Mouse (Mus musculus): Measurements from ENCODE around the gene Map3k11. TPM values are rescaled to one million over a fixed set of nuclear protein-coding genes. Genes with fewer than 3 reads are reported as not detected.

Gene Map3k11
- total and polyA plus RNA-seq, 3 experiments = 22.2 to 145 (median 23.3) TPM

DNA sequence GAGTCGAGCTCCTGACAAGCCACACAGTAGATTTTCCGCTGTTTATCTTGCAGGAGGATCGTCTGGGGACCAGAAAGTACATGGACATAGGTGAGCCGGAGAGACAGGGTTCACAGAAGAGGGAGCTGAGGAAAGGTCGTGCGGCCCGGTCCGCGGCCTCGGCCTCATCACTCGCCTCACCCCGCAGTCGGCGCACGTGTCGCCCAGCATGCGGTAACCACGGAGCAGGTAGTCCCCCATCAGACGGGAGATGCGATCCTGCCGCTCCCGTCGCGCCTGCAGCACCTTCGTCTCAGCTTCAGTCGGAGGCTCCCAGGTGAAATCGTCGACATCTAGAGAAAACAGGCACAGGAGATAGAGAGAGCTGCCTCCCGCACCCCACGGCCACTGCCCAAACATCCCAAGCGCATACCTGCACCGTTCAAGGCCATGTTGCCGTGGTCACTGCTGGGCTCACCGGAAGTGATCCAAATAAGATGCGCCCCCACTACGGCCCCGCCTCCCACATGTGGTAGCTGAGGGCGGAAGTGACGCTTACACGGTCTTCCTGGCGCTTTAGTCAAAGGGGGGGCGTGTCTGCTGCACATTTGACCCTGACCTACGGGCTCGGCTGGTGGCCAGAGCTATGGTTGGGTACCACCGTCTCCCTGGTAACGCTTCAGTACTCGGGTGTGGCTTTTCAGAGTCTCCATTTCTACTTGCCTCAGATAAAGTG, 42.9 kb downstream of the Map3k11 start:
- Histone ChIP-seq H3K27me3 (ENCODE audit: insufficient read depth, low read length) (peaks cover 9% of the 10 kb centered on the region), H3K4me3 (ENCODE audit: low read depth, low read length) (peak overlapping the region; percentile 100), H3K4me1 (ENCODE audit: insufficient read depth, low read depth, low read length) (peaks cover 58% of the 10 kb centered on the region), H3K36me3 (replicated peaks) (peaks cover 27% of the 10 kb centered on the region), H3K9me3 (replicated peaks) (no peaks in the 10 kb centered on the region)
- ATAC-seq (ENCODE audit: extremely low read depth, insufficient number of reproducible peaks, low FRiP score, poor library complexity, severe bottlenecking) (peak; percentile 57), DNase-seq (ENCODE audit: low spot score) (peak; percentile 85)
- TF ChIP-seq GATA1 (IDR thresholded peaks at IDR 0.05; ENCODE audit: borderline replicate concordance, low read length) (no peak), POLR2AphosphoS5 (IDR thresholded peaks at IDR 0.05; ENCODE audit: insufficient replicate concordance, low read depth, low read length) (no peak), CTCF (IDR thresholded peaks at IDR 0.05; ENCODE audit: low read depth, low read length) (no peak), GATA2 (IDR thresholded peaks at IDR 0.05; ENCODE audit: borderline replicate concordance, low read depth, low read length) (no peak), TAL1 (conservative IDR thresholded peaks at IDR 0.05; ENCODE audit: low read depth, low read length) (no peak)

DNA sequence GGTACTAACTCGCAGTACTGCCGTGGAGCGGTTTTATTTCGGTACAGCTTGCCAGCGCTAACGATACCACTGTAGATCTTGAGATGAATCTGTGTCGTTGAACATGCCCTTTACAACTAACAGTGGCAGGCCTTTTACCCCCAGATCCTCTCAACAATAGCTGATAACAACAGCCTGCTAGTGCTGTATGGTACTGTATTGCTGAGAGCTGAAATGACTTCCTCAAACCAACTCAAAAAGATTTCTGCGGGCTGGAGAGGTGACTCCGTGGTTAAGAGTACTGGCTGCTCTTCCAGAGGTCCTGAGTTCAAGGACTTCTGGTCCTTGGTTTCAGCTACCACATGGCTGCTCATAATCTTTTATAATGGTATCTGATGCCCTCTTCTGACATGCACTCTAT, 45.8 kb downstream of the Map3k11 start:
- no peaks in the 10 kb centered on the region for H3K9me3 ChIP-seq (replicated peaks)
- TF ChIP-seq CTCF (IDR thresholded peaks at IDR 0.05; ENCODE audit: low read depth, low read length) = no peak
- no peak for TF ChIP-seq POLR2AphosphoS5 (IDR thresholded peaks at IDR 0.05; ENCODE audit: insufficient replicate concordance, low read depth, low read length)
- TF ChIP-seq GATA2 (IDR thresholded peaks at IDR 0.05; ENCODE audit: borderline replicate concordance, low read depth, low read length) = no peak
- no peak for TF ChIP-seq GATA1 (IDR thresholded peaks at IDR 0.05; ENCODE audit: borderline replicate concordance, low read length)
- TF ChIP-seq TAL1 (conservative IDR thresholded peaks at IDR 0.05; ENCODE audit: low read depth, low read length) = no peak
- DNase-seq (ENCODE audit: low spot score) (no peak), ATAC-seq (ENCODE audit: extremely low read depth, insufficient number of reproducible peaks, low FRiP score, poor library complexity, severe bottlenecking) (no peak)
- H3K4me3 ChIP-seq (ENCODE audit: low read depth, low read length) = no peak overlapping the region
- H3K36me3 ChIP-seq (replicated peaks) = peaks cover 19% of the 10 kb centered on the region
- peaks cover 29% of the 10 kb centered on the region for H3K4me1 ChIP-seq (ENCODE audit: insufficient read depth, low read depth, low read length)
- peaks cover 26% of the 10 kb centered on the region for H3K27me3 ChIP-seq (ENCODE audit: insufficient read depth, low read length)

DNA sequence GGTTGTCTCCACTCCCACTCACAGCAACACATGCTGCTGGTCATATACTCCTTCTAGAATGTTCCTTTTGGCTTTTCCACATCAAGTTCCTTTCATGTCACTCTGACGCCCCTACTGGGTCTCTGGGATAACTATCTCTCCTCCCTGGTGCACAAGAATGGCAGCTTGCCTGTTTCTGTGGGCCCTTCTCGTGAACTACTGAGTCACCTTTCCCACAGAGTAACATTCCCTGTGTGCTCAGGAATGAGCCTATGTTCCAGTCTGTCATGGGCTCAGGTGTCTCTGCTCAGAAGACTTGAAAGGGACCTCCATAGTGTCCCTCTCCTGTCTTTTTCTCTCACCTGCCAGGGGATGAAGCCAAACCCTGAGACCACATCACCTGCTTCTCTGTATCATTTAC, 50.9 kb downstream of the Map3k11 start:
- no peak for TF ChIP-seq TAL1 (conservative IDR thresholded peaks at IDR 0.05; ENCODE audit: low read depth, low read length)
- no peak for TF ChIP-seq POLR2AphosphoS5 (IDR thresholded peaks at IDR 0.05; ENCODE audit: insufficient replicate concordance, low read depth, low read length)
- no peak for TF ChIP-seq GATA1 (IDR thresholded peaks at IDR 0.05; ENCODE audit: borderline replicate concordance, low read length)
- TF ChIP-seq GATA2 (IDR thresholded peaks at IDR 0.05; ENCODE audit: borderline replicate concordance, low read depth, low read length) = no peak
- Histone ChIP-seq H3K4me1 (ENCODE audit: insufficient read depth, low read depth, low read length) (0 out of 2 replicates have a peak, but pooled peaks cover 5% of the 10 kb centered on the region), H3K36me3 (replicated peaks) (no peaks in the 10 kb centered on the region), H3K9me3 (replicated peaks) (no peaks in the 10 kb centered on the region), H3K4me3 (ENCODE audit: low read depth, low read length) (no peak overlapping the region), H3K27me3 (ENCODE audit: insufficient read depth, low read length) (peaks cover 72% of the 10 kb centered on the region)
- ATAC-seq (ENCODE audit: extremely low read depth, insufficient number of reproducible peaks, low FRiP score, poor library complexity, severe bottlenecking) = no peak
- DNase-seq (ENCODE audit: low spot score) = no peak

DNA sequence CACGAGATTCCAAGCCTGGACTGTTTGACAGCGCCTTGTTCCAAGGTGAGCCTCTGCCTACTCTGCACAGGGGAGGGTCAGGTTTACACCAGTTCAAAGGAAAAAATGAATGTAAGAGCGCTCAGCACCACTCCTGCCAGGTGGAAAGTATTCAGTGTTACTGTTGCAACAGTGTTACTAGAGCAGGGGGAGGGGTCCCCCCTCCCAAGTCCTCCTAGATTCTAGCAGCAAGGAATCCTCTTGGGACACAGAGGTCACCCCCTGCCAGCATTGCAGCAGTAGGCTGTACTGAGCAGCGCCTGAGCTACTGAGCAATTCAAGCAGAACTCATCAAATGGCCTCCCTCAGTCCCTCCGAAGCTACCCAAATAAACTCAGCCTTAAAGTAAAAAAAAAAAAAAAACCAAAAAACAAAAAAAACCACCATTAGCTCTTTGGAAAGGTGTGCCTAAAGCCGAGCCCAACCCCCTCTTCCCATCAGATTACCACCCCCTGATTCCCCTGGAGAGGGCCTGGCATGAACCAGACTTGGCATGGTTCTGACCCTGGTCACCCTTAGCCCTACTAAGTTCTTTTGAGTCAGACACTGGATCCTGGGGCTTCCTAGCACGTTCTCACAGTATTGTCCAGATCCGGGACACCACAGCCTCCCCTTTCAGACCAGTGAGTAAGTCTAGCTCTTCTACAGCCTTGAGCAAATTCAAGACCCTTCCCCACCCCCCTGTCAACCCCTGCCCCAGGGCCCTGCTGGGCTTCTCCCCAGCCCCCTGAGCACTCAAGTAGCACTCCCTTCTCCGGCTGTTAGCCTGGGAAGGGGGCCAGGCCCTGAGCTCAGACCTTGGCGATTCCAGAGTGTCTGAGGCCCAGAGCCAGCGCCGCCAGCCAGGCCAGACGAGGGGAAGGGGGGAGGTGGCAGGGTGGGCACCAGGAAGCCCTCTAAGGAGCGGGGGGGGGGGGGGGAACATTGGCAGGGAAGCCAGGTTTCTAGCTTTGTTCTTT, 52.1 kb downstream of the Map3k11 start, which contains the start of gene Ltbp3:
Ltbp3 (plus strand) TSS at position 585 of the 998 bp plus-strand sequence.
- Histone ChIP-seq H3K36me3 (replicated peaks) (no peaks in the 10 kb centered on the region), H3K4me3 (ENCODE audit: low read depth, low read length) (no peak within 1 kb of the TSS), H3K9me3 (replicated peaks) (no peaks in the 10 kb centered on the region), H3K4me1 (ENCODE audit: insufficient read depth, low read depth, low read length) (peaks cover 7% of the 10 kb centered on the region; the same call in 1 of the 2 replicates), H3K27me3 (ENCODE audit: insufficient read depth, low read length) (peaks cover 79% of the 10 kb centered on the region)
- ATAC-seq (ENCODE audit: extremely low read depth, insufficient number of reproducible peaks, low FRiP score, poor library complexity, severe bottlenecking) (no peak), DNase-seq (ENCODE audit: low spot score) (no peak)
- TF ChIP-seq POLR2AphosphoS5 (IDR thresholded peaks at IDR 0.05; ENCODE audit: insufficient replicate concordance, low read depth, low read length) (no peak), GATA1 (IDR thresholded peaks at IDR 0.05; ENCODE audit: borderline replicate concordance, low read length) (no peak), CTCF (IDR thresholded peaks at IDR 0.05; ENCODE audit: low read depth, low read length) (no peak), GATA2 (IDR thresholded peaks at IDR 0.05; ENCODE audit: borderline replicate concordance, low read depth, low read length) (no peak), TAL1 (conservative IDR thresholded peaks at IDR 0.05; ENCODE audit: low read depth, low read length) (no peak)

DNA sequence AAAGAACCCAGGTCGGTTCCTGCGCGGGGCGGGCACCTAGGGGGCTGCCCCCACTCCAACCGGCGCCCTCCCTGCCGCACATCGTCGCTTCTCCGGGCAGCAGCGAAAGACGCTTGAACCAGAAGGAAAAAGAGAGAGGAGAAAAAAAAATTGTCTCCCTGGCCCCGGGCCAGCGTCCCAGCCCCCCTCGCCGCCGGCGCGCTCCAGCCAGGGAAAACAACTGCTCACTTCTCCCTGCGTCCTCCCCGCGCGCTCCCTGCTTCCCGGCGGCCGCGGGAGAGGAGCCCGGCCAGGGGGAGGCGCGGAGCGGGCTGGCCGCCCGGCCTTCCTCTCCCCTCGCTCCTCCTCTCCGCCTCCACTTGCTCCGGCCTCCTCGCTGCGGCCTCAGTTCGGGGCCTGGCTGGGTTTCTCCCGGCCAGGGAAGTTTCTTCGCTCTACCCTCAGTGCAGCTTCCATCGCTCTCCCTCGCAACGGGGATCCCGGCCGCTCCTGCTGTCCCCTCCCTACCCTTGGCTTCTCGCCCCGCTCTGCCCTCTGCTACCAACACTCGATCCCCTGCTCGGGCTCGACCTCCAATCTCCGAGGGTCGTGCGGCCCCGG, 53.2 kb downstream of the Map3k11 start:
- no peak for DNase-seq (ENCODE audit: low spot score)
- no peaks in the 10 kb centered on the region for H3K9me3 ChIP-seq (replicated peaks)
- TF ChIP-seq POLR2AphosphoS5 (IDR thresholded peaks at IDR 0.05; ENCODE audit: insufficient replicate concordance, low read depth, low read length) = no peak
- no peak for TF ChIP-seq GATA1 (IDR thresholded peaks at IDR 0.05; ENCODE audit: borderline replicate concordance, low read length)
- no peak for TF ChIP-seq TAL1 (conservative IDR thresholded peaks at IDR 0.05; ENCODE audit: low read depth, low read length)
- TF ChIP-seq GATA2 (IDR thresholded peaks at IDR 0.05; ENCODE audit: borderline replicate concordance, low read depth, low read length) = no peak
- TF ChIP-seq CTCF (IDR thresholded peaks at IDR 0.05; ENCODE audit: low read depth, low read length) = no peak
- no peak for ATAC-seq (ENCODE audit: extremely low read depth, insufficient number of reproducible peaks, low FRiP score, poor library complexity, severe bottlenecking)
- peaks cover 81% of the 10 kb centered on the region for H3K27me3 ChIP-seq (ENCODE audit: insufficient read depth, low read length)
- H3K36me3 ChIP-seq (replicated peaks) = no peaks in the 10 kb centered on the region
- H3K4me3 ChIP-seq (ENCODE audit: low read depth, low read length) = no peak overlapping the region
- H3K4me1 ChIP-seq (ENCODE audit: insufficient read depth, low read depth, low read length) = peaks cover 17% of the 10 kb centered on the region
